Mouse (Mus musculus): ENCODE data around the gene Ptpre.

Ptpre gene

GRCm38 (mm10) chr7:135578715-135579325 lies 41.5 kb downstream of the Ptpre start:
- DNase-seq (ENCODE audit: low spot score in 2 of 2), result peak; percentile 29 to 50

- no peak for DNase-seq (ENCODE audit: low spot score in 2 of 2)
Observed at GRCm38 (mm10) chr7:135580306-135581091, 43.2 kb downstream of the Ptpre start.

- DNase-seq (ENCODE audit: low spot score in 2 of 2), result no peak
Observed at GRCm38 (mm10) chr7:135581128-135581527, 43.8 kb downstream of the Ptpre start.

- DNase-seq (ENCODE audit: low spot score in 2 of 2), result no peak
Observed at GRCm38 (mm10) chr7:135585125-135585687, 47.9 kb downstream of the Ptpre start.

GRCm38 (mm10) chr7:135586402-135586801 lies 49.1 kb downstream of the Ptpre start:
- DNase-seq (ENCODE audit: low spot score in 2 of 2), result no peak

- no peak for DNase-seq (ENCODE audit: low spot score in 2 of 2)
Observed at GRCm38 (mm10) chr7:135587821-135588575, 50.7 kb downstream of the Ptpre start.

- no peak for DNase-seq (ENCODE audit: low spot score in 2 of 2)
Observed at GRCm38 (mm10) chr7:135588620-135589309, 51.5 kb downstream of the Ptpre start.

- DNase-seq (ENCODE audit: low spot score in 2 of 2), result no peak
Observed at GRCm38 (mm10) chr7:135591461-135591860, 54.2 kb downstream of the Ptpre start.

- DNase-seq (ENCODE audit: low spot score in 2 of 2), result no peak
Observed at GRCm38 (mm10) chr7:135593286-135593685, 56.0 kb downstream of the Ptpre start.

GRCm38 (mm10) chr7:135593825-135594224 lies 56.5 kb downstream of the Ptpre start:
- no peak for DNase-seq (ENCODE audit: low spot score in 2 of 2)

GRCm38 (mm10) chr7:135594676-135595075 lies 57.4 kb downstream of the Ptpre start:
- no peak for DNase-seq (ENCODE audit: low spot score in 2 of 2)

GRCm38 (mm10) chr7:135595640-135596174 lies 58.4 kb downstream of the Ptpre start:
- DNase-seq (ENCODE audit: low spot score in 2 of 2), result no peak

- DNase-seq (ENCODE audit: low spot score in 2 of 2), result no peak
Observed at GRCm38 (mm10) chr7:135597006-135597405, 59.7 kb downstream of the Ptpre start.

- no peak for DNase-seq (ENCODE audit: low spot score in 2 of 2)
Observed at GRCm38 (mm10) chr7:135597604-135598289, 60.5 kb downstream of the Ptpre start.

- no peak for DNase-seq (ENCODE audit: low spot score in 2 of 2)
Observed at GRCm38 (mm10) chr7:135598303-135598855, 61.1 kb downstream of the Ptpre start.

GRCm38 (mm10) chr7:135600076-135600475 lies 62.8 kb downstream of the Ptpre start:
- DNase-seq (ENCODE audit: low spot score in 2 of 2), result no peak

GRCm38 (mm10) chr7:135601607-135602006 lies 64.3 kb downstream of the Ptpre start:
- DNase-seq (ENCODE audit: low spot score in 2 of 2), result no peak

- no peak for DNase-seq (ENCODE audit: low spot score in 2 of 2)
Observed at GRCm38 (mm10) chr7:135602265-135602664, 65.0 kb downstream of the Ptpre start.

GRCm38 (mm10) chr7:135602881-135603523 lies 65.7 kb downstream of the Ptpre start:
- no peak for DNase-seq (ENCODE audit: low spot score in 2 of 2)
